Mouse (Mus musculus): ENCODE results near the gene Sorl1. TPM values are rescaled to one million over a fixed set of nuclear protein-coding genes. Genes with fewer than 3 reads are reported as not detected.
A peak's percentile ranks its signal among the peaks of the same experiment; 100 is the strongest.

Sorl1 gene
- total and polyA plus RNA-seq, 3 experiments = 2.5 to 12.3 (median 6.3) TPM

DNA sequence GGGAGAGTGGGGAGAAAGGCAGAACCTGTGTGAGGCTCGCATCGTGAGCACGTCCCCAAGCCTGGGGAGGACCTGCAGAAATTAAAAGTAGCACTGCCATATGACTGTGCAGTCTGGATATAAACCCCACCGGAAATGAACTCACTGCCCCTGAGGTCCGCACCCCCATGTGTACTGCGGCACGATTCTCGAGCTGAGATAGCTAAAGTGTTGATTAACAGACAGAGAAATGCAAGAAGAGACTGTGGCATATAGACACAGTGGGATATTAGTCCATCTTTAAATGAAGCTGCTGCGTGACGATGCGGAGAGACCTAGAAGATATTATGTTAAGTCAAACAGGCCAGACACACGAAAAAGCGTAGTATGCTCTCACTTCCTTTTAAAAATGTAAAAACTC, 38.1 kb downstream of the Sorl1 start:
- dilution Hi-C loops (cut with MboI; ENCODE audit: extremely low pct_ligation_motif_present, extremely low pct_unique_long_range_greater_than_20kb, low sequenced_read_pairs) (no loop called here), in situ Hi-C loops (cut with MboI; ENCODE audit: low pct_ligation_motif_present, low pct_unique_long_range_greater_than_20kb, low sequenced_read_pairs) (no loop called here)
- TF ChIP-seq TCF12 (IDR thresholded peaks at IDR 0.05; ENCODE audit: low read depth, low read length) (no peak), MAX (IDR thresholded peaks at IDR 0.05; ENCODE audit: low read length) (no peak), BHLHE40 (IDR thresholded peaks at IDR 0.05; ENCODE audit: low read depth, low read length) (no peak), MAFK (IDR thresholded peaks at IDR 0.05; ENCODE audit: insufficient replicate concordance, low read length) (no peak), MAZ (IDR thresholded peaks at IDR 0.05; ENCODE audit: low read depth, low read length) (no peak), ETS1 (conservative IDR thresholded peaks at IDR 0.05; ENCODE audit: low read depth, low read length) (no peak), USF2 (conservative IDR thresholded peaks at IDR 0.05; ENCODE audit: low read depth, low read length) (no peak), NELFE (IDR thresholded peaks at IDR 0.05; ENCODE audit: low read depth, low read length) (no peak), MEF2A (IDR thresholded peaks at IDR 0.05; ENCODE audit: borderline replicate concordance, low read depth, low read length) (no peak), E2F4 (IDR thresholded peaks at IDR 0.05; ENCODE audit: insufficient replicate concordance, low read depth, low read length) (no peak), RCOR1 (conservative IDR thresholded peaks at IDR 0.05; ENCODE audit: low read depth, low read length) (no peak), HCFC1 (IDR thresholded peaks at IDR 0.05; ENCODE audit: low read depth, low read length) (no peak), EP300 (IDR thresholded peaks at IDR 0.05; ENCODE audit: low read length) (no peak), ELF1 (IDR thresholded peaks at IDR 0.05; ENCODE audit: low read depth, low read length) (no peak), ZNF384 (IDR thresholded peaks at IDR 0.05; ENCODE audit: low read depth, low read length) (no peak), ZC3H11A (IDR thresholded peaks at IDR 0.05; ENCODE audit: low read depth, low read length) (no peak), KAT2A (IDR thresholded peaks at IDR 0.05; ENCODE audit: insufficient replicate concordance, low read length) (no peak)

DNA sequence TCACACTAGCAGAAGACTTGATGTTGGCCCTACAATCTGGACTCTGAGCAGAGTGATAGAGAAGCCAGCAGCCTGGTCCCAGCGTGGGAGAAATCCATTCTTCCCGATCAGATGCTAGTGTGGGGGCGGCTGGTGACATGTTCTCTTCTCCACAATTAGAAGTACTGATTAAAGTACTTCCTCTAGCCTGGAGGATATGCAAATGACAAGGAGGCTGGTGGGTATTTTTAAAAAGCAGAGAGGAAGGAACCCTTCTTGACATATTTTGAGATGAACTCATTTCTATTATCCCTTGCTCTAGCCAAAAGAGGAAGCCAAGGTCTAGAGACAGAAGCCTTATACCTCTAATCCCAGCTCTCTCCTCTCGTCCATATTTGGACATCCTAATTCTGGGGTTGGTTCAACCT, 40.4 kb downstream of the Sorl1 start:
- no peaks in the 10 kb centered on the region for H3K9me3 ChIP-seq (replicated peaks; ENCODE audit: low read length)
- peaks cover 0 to 36% of the 10 kb centered on the region in 2 experiments for H3K36me3 ChIP-seq (replicated peaks in 1 of 2; ENCODE audit: control insufficient read depth in 1 of 2, insufficient read depth in 1 of 2, low read length in 1 of 2)
- dilution Hi-C loops (cut with MboI; ENCODE audit: extremely low pct_ligation_motif_present, extremely low pct_unique_long_range_greater_than_20kb, low sequenced_read_pairs) = no loop called here
- peak; percentile 62 for DNase-seq (ENCODE audit: extremely low read depth)
- TF ChIP-seq ZKSCAN1 (IDR thresholded peaks at IDR 0.05; ENCODE audit: borderline replicate concordance, low read depth, low read length) (no peak), ZMIZ1 (IDR thresholded peaks at IDR 0.05; ENCODE audit: low read depth, low read length) (no peak), PAX5 (IDR thresholded peaks at IDR 0.05; ENCODE audit: low read length) (no peak), JUND (conservative IDR thresholded peaks at IDR 0.05; ENCODE audit: low read depth, low read length) (no peak), MYC (IDR thresholded peaks at IDR 0.05; ENCODE audit: low read depth, low read length) (no peak)
- no peak overlapping the region for H3K4me2 ChIP-seq (ENCODE audit: insufficient read depth, low read depth, poor library complexity, severe bottlenecking)
- H3K4me3 ChIP-seq (replicated peaks in 1 of 3; ENCODE audit: low read depth in 2 of 3, low read length in 2 of 3, poor library complexity in 1 of 3) = no peak overlapping the region
- in situ Hi-C loops (cut with MboI; ENCODE audit: low pct_ligation_motif_present, low pct_unique_long_range_greater_than_20kb, low sequenced_read_pairs) = no loop called here
- H3K9ac ChIP-seq (ENCODE audit: insufficient read depth, low read depth) = no peak overlapping the region
- peaks cover 6 to 57% of the 10 kb centered on the region in 2 experiments for H3K4me1 ChIP-seq (ENCODE audit: control insufficient read depth in 1 of 2, insufficient read depth in 2 of 2)
- H3K27ac ChIP-seq (ENCODE audit: insufficient read depth, low read depth) = no peak overlapping the region
- no peaks in the 10 kb centered on the region for H3K79me2 ChIP-seq (replicated peaks; ENCODE audit: control insufficient read depth, extremely low read depth, insufficient read depth, poor library complexity, severe bottlenecking)
- H3K27me3 ChIP-seq (replicated peaks) = no peaks in the 10 kb centered on the region

More for the DNA sequence above, 38.1 kb downstream of the Sorl1 start:
- no peaks in the 10 kb centered on the region for H3K79me2 ChIP-seq (replicated peaks; ENCODE audit: control insufficient read depth, extremely low read depth, insufficient read depth, poor library complexity, severe bottlenecking)
- no peak overlapping the region for H3K4me2 ChIP-seq (ENCODE audit: insufficient read depth, low read depth, poor library complexity, severe bottlenecking)
- no peak overlapping the region for H3K9ac ChIP-seq (ENCODE audit: insufficient read depth, low read depth)
- no peak overlapping the region for H3K4me3 ChIP-seq (replicated peaks in 1 of 3; ENCODE audit: low read depth in 2 of 3, low read length in 2 of 3, poor library complexity in 1 of 3)
- H3K4me1 ChIP-seq (ENCODE audit: control insufficient read depth in 1 of 2, insufficient read depth in 2 of 2) = peaks cover 6 to 57% of the 10 kb centered on the region in 2 experiments
- no peak overlapping the region for H3K27ac ChIP-seq (ENCODE audit: insufficient read depth, low read depth)
- DNase-seq (ENCODE audit: extremely low read depth) = no peak
- H3K36me3 ChIP-seq (replicated peaks in 1 of 2; ENCODE audit: control insufficient read depth in 1 of 2, insufficient read depth in 1 of 2, low read length in 1 of 2) = peaks cover 0 to 35% of the 10 kb centered on the region in 2 experiments
- no peaks in the 10 kb centered on the region for H3K9me3 ChIP-seq (replicated peaks; ENCODE audit: low read length)
- no peaks in the 10 kb centered on the region for H3K27me3 ChIP-seq (replicated peaks)

Measured in CH12.LX (cell line).